Mouse (Mus musculus) bone marrow macrophage, adult 2 months (primary cell): ENCODE results near the gene Ms4a6c.

Experiments
- CTCF ChIP-seq: IDR thresholded peaks from 2 replicates; pipeline ENCODE4 v1.5.1; 2012; ENCODE audit warnings: low read depth, mild to moderate bottlenecking, low read length, moderate library complexity
- POLR2A ChIP-seq: IDR thresholded peaks from 2 replicates; pipeline ENCODE4 v1.6.1; 2012; ENCODE audit warnings: mild to moderate bottlenecking, low read depth, low read length, borderline replicate concordance

GRCm38 (mm10) chr19:11516845-11517244 lies 47.7 kb downstream of the Ms4a6c start:
- TF ChIP-seq POLR2A (no peak), CTCF (no peak)
